Mouse (Mus musculus): ENCODE data around the gene Aqp2.

Gene Aqp2

GRCm38 (mm10) chr15:99614753-99615152, 35.9 kb downstream of the Aqp2 start:
- no peak for DNase-seq (ENCODE audit: extremely low spot score, low read depth, low spot score)

DNA sequence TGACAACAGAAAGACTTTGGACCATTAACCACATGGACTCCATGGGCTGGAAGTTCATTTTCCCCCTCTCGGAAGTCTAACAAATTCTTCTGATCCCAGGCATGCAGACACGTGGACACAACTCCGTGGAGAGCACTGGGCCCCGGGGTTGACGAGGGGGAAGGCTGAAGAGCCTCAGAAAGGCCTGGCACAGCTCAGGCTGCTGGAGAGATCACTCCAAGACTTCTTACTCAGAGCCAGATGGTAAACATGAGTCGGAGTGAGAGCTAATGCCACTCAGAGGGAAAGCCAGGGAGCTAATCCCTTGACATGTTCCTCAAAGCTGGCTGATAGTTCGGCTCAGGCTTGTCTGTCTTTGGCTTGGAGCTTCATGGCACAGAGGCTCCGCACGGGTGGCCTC, 36.4 kb downstream of the Aqp2 start:
- DNase-seq (ENCODE audit: extremely low spot score, low read depth, low spot score), result no peak

DNA sequence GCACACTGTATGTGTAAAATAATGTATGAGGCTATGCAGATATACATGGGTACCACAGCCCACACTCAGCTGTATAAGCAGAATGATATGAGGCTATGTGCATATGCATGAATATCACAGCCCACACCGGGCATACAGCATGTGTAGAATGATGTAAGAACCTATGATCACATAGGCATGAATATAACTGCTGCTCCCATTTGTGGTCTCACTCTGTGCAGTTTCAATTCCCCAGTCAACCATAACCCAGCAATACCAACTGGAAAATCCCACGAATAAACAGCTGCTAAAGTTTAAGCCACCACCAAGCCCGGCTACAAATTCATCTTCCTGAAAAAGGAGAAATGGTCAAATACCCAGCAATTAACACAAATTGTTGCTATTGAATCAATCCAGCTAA, 39.7 kb downstream of the Aqp2 start:
- no peak for DNase-seq (ENCODE audit: extremely low spot score, low read depth, low spot score)

DNA sequence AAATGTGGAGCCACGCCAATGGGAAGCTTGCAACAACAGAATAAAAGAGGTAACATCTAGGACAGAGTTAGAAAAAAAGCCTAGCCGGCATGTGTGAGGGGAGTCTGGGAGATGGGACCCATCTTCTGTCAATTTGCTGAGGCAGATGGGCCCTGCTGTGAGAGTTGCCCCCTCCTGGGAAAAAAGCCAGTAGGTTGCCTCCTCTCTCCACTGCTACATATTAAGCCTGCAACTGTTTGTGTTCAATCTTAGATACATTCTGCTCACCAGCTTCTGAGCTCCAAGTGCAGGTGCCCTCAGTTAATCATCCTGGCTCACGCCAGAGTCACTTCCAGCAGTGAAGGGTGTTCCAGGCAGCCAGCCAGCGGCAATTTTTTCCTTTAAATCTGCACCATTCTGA, 41.0 kb downstream of the Aqp2 start:
- no peak for DNase-seq (ENCODE audit: extremely low spot score, low read depth, low spot score)

- no peak for DNase-seq (ENCODE audit: extremely low spot score, low read depth, low spot score)
These were observed 43.2 kb downstream of the Aqp2 start for GRCm38 (mm10) chr15:99622063-99622462.

DNA sequence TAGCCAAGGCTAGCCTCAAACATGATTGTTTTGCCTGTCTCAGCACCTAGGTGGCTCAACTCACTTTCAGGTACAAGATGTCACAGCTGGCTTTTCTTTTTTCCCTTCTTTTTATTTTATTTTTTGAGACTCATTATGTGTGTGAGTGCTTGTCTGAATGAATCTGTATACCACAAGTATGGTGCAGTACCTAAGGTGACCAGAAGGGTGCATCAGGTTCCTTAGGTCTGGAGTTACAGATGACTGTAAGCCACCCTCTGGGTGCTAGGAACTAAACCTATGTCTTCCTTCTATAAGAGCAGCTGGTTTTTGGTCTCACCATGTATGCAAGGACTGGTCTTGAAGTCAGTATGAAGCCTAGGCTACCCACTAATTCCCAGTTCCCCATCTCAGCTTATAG, 52.8 kb downstream of the Aqp2 start:
- no peak for DNase-seq (ENCODE audit: extremely low spot score, low read depth, low spot score)
